Mouse (Mus musculus): Measurements from ENCODE around the gene Asphd1. TPM values are rescaled to one million over a fixed set of nuclear protein-coding genes. Genes with fewer than 3 reads are reported as not detected.

Gene Asphd1
- polyA plus RNA-seq, 1 experiment = 1.4 TPM

GRCm38 (mm10) chr7:126951741-126952140 lies 2.4 kb upstream of the Asphd1 start:
- Histone ChIP-seq H3K27ac (ENCODE audit: control insufficient read depth, insufficient read depth, low read depth, low read length) (no peak overlapping the region), H3K4me3 (ENCODE audit: control insufficient read depth, low read depth, low read length) (no peak overlapping the region), H3K36me3 (ENCODE audit: control insufficient read depth, insufficient read depth, low read length) (no peaks in the 10 kb centered on the region; the same call in none of the 2 replicates), H3K4me1 (ENCODE audit: control insufficient read depth, insufficient read depth, low read length) (peaks cover 29% of the 10 kb centered on the region), H3K27me3 (ENCODE audit: control insufficient read depth, insufficient read depth, low read length) (no peaks in the 10 kb centered on the region)
- TF ChIP-seq CTCF (IDR thresholded peaks at IDR 0.05; ENCODE audit: control insufficient read depth, insufficient read depth, insufficient replicate concordance, low read depth, low read length) (no peak), POLR2A (IDR thresholded peaks at IDR 0.05; ENCODE audit: control insufficient read depth, low read depth, low read length) (no peak)

- peaks cover 1% of the 10 kb centered on the region for H3K36me3 ChIP-seq (ENCODE audit: control insufficient read depth, insufficient read depth, low read length)
- peaks cover 29% of the 10 kb centered on the region for H3K4me1 ChIP-seq (ENCODE audit: control insufficient read depth, insufficient read depth, low read length)
- H3K4me3 ChIP-seq (ENCODE audit: control insufficient read depth, low read depth, low read length) = no peak overlapping the region
- no peak overlapping the region for H3K27ac ChIP-seq (ENCODE audit: control insufficient read depth, insufficient read depth, low read depth, low read length)
- TF ChIP-seq POLR2A (IDR thresholded peaks at IDR 0.05; ENCODE audit: control insufficient read depth, low read depth, low read length) (no peak), CTCF (IDR thresholded peaks at IDR 0.05; ENCODE audit: control insufficient read depth, insufficient read depth, insufficient replicate concordance, low read depth, low read length) (no peak)
- no peaks in the 10 kb centered on the region for H3K27me3 ChIP-seq (ENCODE audit: control insufficient read depth, insufficient read depth, low read length)
Observed at GRCm38 (mm10) chr7:126950647-126951615, 1.5 kb upstream of the Asphd1 start.

GRCm38 (mm10) chr7:126949793-126950646 lies 638 bp upstream of the Asphd1 start, which contains the start of gene Sez6l2:
Gene Sez6l2 (plus strand): TSS chr7:126950563.
- peak within 1 kb of the TSS; percentile 31 for H3K4me3 ChIP-seq (ENCODE audit: control insufficient read depth, low read depth, low read length)
- H3K4me1 ChIP-seq (ENCODE audit: control insufficient read depth, insufficient read depth, low read length) = peaks cover 29% of the 10 kb centered on the region
- H3K27ac ChIP-seq (ENCODE audit: control insufficient read depth, insufficient read depth, low read depth, low read length) = no peak within 1 kb of the TSS
- H3K27me3 ChIP-seq (ENCODE audit: control insufficient read depth, insufficient read depth, low read length) = no peaks in the 10 kb centered on the region
- peaks cover 2% of the 10 kb centered on the region for H3K36me3 ChIP-seq (ENCODE audit: control insufficient read depth, insufficient read depth, low read length)
- TF ChIP-seq CTCF (IDR thresholded peaks at IDR 0.05; ENCODE audit: control insufficient read depth, insufficient read depth, insufficient replicate concordance, low read depth, low read length) (no peak), POLR2A (IDR thresholded peaks at IDR 0.05; ENCODE audit: control insufficient read depth, low read depth, low read length) (no peak)

- H3K4me3 ChIP-seq (ENCODE audit: control insufficient read depth, low read depth, low read length) = peak overlapping the region; percentile 23
- no peak for TF ChIP-seq CTCF (IDR thresholded peaks at IDR 0.05; ENCODE audit: control insufficient read depth, insufficient read depth, insufficient replicate concordance, low read depth, low read length)
- TF ChIP-seq POLR2A (IDR thresholded peaks at IDR 0.05; ENCODE audit: control insufficient read depth, low read depth, low read length) = no peak
- H3K27ac ChIP-seq (ENCODE audit: control insufficient read depth, insufficient read depth, low read depth, low read length) = no peak overlapping the region
- peaks cover 29% of the 10 kb centered on the region for H3K4me1 ChIP-seq (ENCODE audit: control insufficient read depth, insufficient read depth, low read length)
- no peaks in the 10 kb centered on the region for H3K27me3 ChIP-seq (ENCODE audit: control insufficient read depth, insufficient read depth, low read length)
- peaks cover 4% of the 10 kb centered on the region for H3K36me3 ChIP-seq (ENCODE audit: control insufficient read depth, insufficient read depth, low read length)
Observed at GRCm38 (mm10) chr7:126948626-126949025, 756 bp downstream of the Asphd1 start.

GRCm38 (mm10) chr7:126946530-126946929 lies 2.9 kb downstream of the Asphd1 start:
- no peaks in the 10 kb centered on the region for H3K27me3 ChIP-seq (ENCODE audit: control insufficient read depth, insufficient read depth, low read length)
- no peak for TF ChIP-seq POLR2A (IDR thresholded peaks at IDR 0.05; ENCODE audit: control insufficient read depth, low read depth, low read length)
- peak; percentile 46; the same call in 1 of the 2 replicates for TF ChIP-seq CTCF (IDR thresholded peaks at IDR 0.05; ENCODE audit: control insufficient read depth, insufficient read depth, insufficient replicate concordance, low read depth, low read length)
- H3K4me1 ChIP-seq (ENCODE audit: control insufficient read depth, insufficient read depth, low read length) = peaks cover 29% of the 10 kb centered on the region
- no peak overlapping the region for H3K4me3 ChIP-seq (ENCODE audit: control insufficient read depth, low read depth, low read length)
- peaks cover 4% of the 10 kb centered on the region; the same call in 1 of the 2 replicates for H3K36me3 ChIP-seq (ENCODE audit: control insufficient read depth, insufficient read depth, low read length)
- no peak overlapping the region for H3K27ac ChIP-seq (ENCODE audit: control insufficient read depth, insufficient read depth, low read depth, low read length)

GRCm38 (mm10) chr7:126941801-126942200 lies 7.6 kb downstream of the Asphd1 start:
- peaks cover 3% of the 10 kb centered on the region for H3K4me1 ChIP-seq (ENCODE audit: control insufficient read depth, insufficient read depth, low read length)
- H3K4me3 ChIP-seq (ENCODE audit: control insufficient read depth, low read depth, low read length) = no peak overlapping the region
- no peak for TF ChIP-seq CTCF (IDR thresholded peaks at IDR 0.05; ENCODE audit: control insufficient read depth, insufficient read depth, insufficient replicate concordance, low read depth, low read length)
- no peak for TF ChIP-seq POLR2A (IDR thresholded peaks at IDR 0.05; ENCODE audit: control insufficient read depth, low read depth, low read length)
- H3K27ac ChIP-seq (ENCODE audit: control insufficient read depth, insufficient read depth, low read depth, low read length) = no peak overlapping the region
- no peaks in the 10 kb centered on the region for H3K27me3 ChIP-seq (ENCODE audit: control insufficient read depth, insufficient read depth, low read length)
- H3K36me3 ChIP-seq (ENCODE audit: control insufficient read depth, insufficient read depth, low read length) = peaks cover 7% of the 10 kb centered on the region

- H3K27ac ChIP-seq (ENCODE audit: control insufficient read depth, insufficient read depth, low read depth, low read length) = no peak overlapping the region
- H3K4me3 ChIP-seq (ENCODE audit: control insufficient read depth, low read depth, low read length) = no peak overlapping the region
- no peaks in the 10 kb centered on the region for H3K27me3 ChIP-seq (ENCODE audit: control insufficient read depth, insufficient read depth, low read length)
- H3K36me3 ChIP-seq (ENCODE audit: control insufficient read depth, insufficient read depth, low read length) = peaks cover 7% of the 10 kb centered on the region
- TF ChIP-seq CTCF (IDR thresholded peaks at IDR 0.05; ENCODE audit: control insufficient read depth, insufficient read depth, insufficient replicate concordance, low read depth, low read length) (no peak), POLR2A (IDR thresholded peaks at IDR 0.05; ENCODE audit: control insufficient read depth, low read depth, low read length) (no peak)
- peaks cover 3% of the 10 kb centered on the region for H3K4me1 ChIP-seq (ENCODE audit: control insufficient read depth, insufficient read depth, low read length)
Observed at GRCm38 (mm10) chr7:126941171-126941570, 8.2 kb downstream of the Asphd1 start.
